Mouse (Mus musculus): ENCODE measurements around the gene Lipt1.

GRCm38 (mm10) chr1:37899816-37900215 lies 28.3 kb downstream of the Lipt1 start:
- TF ChIP-seq MAX (IDR thresholded peaks at IDR 0.05; ENCODE audit: low read depth) (no peak), POLR2A (IDR thresholded peaks at IDR 0.05; ENCODE audit: insufficient read length, low read depth) (no peak), E2F4 (IDR thresholded peaks at IDR 0.05; ENCODE audit: insufficient read depth) (no peak), MYOG (IDR thresholded peaks at IDR 0.05; ENCODE audit: control insufficient read depth in 1 of 3, insufficient read depth in 1 of 3, insufficient read length in 2 of 3, low read depth in 2 of 3) (peak in 1 of 3 experiments; percentile 78)
